Mouse (Mus musculus): ENCODE measurements around the gene Sox2. TPM values are rescaled to one million over a fixed set of nuclear protein-coding genes. Genes with fewer than 3 reads are reported as not detected.

The Sox2 gene
- total RNA-seq, 1 experiment from 2014 or later = not detected

DNA sequence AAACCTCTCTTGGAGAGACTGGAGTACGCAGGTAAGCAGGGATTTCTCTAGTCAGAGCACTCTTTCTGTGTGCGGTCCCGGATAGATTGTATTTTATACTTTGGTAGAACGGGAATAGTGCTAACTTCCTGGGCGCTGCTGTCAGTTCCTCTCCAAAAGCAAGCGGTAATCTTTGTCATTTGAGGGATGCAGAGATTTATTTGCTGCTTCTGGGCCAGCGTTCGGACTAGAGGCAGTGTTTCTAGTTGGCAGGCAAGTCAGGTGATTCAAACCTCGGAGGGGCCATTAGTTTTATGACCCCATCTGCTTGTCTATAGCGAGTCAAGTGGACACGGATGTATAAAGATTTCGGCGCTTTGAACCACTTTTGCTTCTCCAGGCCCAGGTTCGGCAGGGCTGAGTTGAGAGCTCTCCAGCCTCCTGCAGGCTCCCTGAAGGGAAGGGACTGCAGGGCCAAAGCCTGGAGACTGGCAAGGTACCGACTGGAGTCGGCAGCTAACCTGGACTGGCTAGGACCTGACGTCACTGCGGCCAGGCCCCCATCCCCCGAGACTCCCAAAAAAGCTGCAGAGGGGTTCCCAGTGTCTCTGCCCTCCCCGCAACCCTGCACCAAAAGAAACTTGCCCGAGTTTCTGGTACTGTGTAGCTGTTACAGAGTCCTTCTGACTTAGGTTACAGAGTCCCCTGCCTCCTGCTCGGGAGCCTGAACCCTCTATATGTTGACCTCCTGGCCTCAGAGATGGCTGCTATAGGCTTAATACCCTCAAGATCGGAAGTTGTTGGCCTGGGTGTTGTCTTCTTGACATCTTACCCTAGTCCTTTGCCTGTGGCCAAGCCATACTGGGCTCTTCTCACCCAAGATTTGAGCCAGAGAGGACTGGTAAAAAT is 6.9 kb downstream of the Sox2 start:
- ATAC-seq (replicated peaks; ENCODE audit: insufficient number of reproducible peaks, low FRiP score, low TSS enrichment, poor library complexity, severe bottlenecking) = no peak

DNA sequence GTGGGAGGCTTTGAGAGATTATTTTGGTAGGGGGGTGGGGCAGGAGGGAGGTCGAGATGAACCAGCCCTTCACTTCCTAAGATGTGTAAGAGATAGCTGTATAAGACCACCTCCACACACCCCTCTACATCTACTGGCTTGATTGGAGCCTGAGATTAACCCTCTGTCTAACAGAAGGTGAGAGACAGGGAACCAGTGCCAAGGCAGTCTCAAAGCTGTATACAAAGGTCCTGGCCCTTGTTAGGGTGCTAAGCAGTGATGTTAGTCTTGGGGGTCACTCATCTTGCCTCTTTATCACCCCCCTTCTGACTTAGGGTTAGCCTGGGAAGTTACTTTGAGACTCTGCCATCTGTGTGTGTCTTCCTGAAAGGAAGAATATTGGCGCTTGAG is 7.5 kb downstream of the Sox2 start:
- ATAC-seq (replicated peaks; ENCODE audit: insufficient number of reproducible peaks, low FRiP score, low TSS enrichment, poor library complexity, severe bottlenecking) = no peak

DNA sequence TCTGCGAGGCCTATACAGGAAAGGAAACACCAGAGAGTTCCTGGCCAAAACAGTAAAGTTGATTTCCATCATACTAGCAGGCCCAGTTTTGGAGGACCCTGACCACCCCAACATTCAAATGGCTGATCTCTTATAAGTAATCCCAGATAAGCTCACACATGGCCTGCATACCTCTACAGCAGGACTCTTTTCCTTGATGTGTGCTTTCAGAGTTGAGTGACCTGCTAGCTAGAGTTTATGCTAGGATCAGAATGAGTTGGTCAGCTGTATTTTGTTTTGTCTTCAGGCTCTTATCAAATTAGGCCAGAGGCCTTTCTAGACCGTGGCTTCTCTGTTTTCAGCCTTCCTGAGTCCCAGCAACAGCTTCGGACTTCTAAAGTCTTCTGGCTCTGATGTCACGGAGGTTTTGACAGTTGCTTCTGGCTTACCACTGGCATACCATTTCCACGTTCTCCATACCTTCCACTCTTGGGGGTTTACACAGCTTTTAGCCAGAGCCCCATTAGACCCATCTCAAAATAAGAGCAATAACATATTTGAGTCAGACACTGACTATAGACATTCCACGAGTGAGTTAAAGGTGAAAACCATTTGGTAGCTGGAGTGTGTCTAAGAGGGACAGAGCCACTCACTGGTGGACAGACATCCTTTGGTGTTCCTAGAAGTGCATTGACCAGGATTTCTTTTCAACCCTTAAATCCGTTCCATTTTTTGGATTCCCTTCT is 8.2 kb downstream of the Sox2 start:
- ATAC-seq (replicated peaks; ENCODE audit: insufficient number of reproducible peaks, low FRiP score, low TSS enrichment, poor library complexity, severe bottlenecking) = no peak

DNA sequence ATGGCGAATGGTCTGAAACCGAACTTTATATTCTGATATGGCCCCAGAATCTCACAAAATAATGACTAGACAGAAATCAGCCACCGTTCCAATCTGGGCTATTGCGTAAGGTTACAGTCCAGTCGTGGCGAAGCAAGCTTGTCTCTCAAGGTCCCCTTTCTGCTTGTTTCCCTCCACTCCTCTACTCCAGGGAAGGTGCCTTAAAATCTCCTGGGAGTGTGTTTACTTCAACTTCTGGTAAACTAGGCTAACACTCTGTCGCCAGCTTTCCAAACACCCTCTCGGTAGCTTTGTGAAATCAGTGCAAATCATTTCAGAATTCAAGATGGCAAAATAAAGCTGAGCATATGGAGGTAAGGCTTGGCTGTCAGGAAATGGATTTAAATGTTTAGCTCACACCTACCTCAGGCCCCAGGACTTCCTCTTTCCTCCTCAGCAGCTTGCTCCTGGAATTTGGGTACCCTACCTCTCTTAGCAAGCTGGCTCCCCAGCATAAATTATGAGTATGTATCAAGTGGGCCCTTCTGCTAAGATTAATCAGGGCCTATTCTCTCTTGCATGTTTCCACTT is 8.8 kb downstream of the Sox2 start:
- no peak for ATAC-seq (replicated peaks; ENCODE audit: insufficient number of reproducible peaks, low FRiP score, low TSS enrichment, poor library complexity, severe bottlenecking)

DNA sequence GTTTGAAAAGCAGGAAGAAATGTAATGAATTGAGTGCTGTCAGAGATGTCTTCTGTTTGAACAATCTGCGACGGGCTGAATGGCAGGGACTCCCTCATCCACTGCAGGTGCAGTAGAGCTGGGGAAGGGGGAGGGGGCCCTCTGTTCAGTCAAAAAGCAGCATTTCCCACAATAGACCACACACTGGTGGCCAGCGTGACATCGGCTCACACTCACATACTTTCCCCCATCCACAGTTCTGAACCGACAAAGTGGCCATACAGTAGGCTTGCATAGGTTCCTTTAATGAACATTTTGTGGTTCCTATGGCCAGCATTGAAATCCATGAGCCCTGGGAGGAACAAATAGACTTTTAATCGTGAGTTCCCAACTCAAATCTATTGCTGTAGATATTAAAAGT is 9.7 kb downstream of the Sox2 start:
- ATAC-seq (replicated peaks; ENCODE audit: insufficient number of reproducible peaks, low FRiP score, low TSS enrichment, poor library complexity, severe bottlenecking) = no peak

DNA sequence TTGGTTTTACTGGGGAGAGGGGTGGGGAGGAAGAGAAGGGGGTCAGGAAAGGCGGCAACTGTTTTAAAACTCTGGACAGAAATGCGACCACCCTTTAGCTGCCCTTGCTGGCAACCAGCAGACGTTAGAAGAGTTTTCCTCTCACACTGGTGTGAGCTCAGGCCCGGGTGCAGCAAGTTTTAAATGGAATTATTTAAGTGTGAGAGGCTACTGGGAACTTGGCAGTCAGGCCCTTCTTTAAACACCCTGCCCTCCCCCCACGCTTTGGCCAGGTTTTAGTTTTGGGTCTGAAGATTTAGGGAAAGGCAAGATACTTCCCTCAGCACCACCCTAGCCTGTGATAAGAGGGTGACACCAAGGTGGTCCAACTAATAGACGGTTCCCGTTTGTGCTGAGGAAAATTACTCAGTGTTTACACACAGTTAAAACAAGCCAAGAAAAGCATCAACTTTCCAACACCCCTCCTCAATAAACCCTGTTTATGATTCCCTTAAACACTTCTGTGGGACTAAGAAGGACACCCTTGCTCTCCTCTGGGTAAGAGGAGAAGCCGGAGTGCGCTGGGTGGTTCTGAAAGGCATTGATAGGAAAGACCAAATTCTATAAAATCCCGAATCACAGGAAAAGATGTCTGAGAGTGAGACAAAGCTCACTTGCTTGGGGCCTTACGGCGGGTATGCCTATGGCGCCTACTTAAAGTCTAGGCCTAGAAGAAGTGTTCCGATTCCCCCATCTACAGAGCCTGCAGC is 10.5 kb downstream of the Sox2 start:
- no peak for ATAC-seq (replicated peaks; ENCODE audit: insufficient number of reproducible peaks, low FRiP score, low TSS enrichment, poor library complexity, severe bottlenecking)

DNA sequence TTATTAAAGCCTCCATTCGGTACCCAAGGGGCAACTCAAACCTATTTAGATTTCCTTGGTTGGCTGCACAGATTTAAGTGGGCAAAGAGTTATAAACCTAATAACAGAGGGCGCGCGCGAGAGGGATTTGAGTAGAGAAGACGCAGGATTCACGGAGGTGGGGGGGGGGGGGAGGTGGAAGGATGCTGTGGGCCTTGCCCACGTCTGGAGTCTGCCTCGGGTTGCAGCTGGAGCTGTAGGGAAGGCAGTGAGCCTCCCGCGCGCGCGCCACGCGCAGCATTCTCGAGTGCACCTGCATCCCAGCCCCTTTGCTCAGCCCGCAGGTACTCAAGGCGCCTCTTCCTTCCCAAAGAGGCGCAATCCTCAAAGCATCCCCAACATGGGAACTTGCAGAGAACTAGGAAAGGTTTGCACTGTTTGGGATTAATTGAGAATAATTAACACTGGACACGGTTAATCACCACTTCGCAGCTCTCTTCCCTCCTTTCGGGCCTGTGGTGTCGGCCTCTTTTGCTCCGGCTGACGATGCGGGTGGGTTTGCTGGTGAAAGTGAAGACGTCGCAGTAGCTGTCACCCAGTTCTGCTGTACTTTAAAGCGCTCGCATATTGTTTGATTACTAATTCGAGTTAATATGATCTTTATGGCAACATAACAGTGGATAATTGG is 11.3 kb downstream of the Sox2 start:
- ATAC-seq (replicated peaks; ENCODE audit: insufficient number of reproducible peaks, low FRiP score, low TSS enrichment, poor library complexity, severe bottlenecking) = no peak

DNA sequence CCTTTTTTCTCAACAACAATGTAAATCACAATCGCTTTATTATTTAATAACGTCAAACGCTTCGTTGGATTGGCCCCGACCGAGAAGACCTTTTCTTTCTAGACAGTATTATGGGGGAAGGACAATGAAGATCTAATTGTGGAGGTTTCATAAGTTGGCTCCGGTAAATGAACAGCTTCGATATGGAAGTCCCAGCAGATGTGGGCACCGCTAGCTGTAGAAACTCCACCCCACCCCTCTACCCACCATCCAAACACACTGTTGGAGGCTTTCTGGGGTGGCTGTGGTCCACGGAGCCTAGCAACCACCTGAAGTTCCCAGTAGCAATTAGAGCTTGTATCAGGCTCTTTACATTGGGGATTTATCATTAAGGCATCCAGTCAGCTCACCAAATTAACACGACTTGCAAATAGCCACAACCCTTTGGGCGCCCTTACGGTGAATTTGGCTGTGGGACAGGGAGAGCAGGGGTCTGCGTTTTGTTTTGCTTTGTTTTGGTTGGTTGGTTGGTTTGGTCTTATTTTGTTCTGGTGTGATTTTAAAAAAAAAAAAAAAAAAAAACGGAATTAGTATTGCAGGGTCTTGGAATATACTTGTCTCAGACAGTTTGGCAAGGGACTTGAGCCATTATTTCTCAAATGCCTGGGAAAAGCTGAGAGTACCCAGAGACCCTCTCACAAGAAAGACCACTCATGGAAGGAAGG is 12.0 kb downstream of the Sox2 start:
- no peak for ATAC-seq (replicated peaks; ENCODE audit: insufficient number of reproducible peaks, low FRiP score, low TSS enrichment, poor library complexity, severe bottlenecking)

DNA sequence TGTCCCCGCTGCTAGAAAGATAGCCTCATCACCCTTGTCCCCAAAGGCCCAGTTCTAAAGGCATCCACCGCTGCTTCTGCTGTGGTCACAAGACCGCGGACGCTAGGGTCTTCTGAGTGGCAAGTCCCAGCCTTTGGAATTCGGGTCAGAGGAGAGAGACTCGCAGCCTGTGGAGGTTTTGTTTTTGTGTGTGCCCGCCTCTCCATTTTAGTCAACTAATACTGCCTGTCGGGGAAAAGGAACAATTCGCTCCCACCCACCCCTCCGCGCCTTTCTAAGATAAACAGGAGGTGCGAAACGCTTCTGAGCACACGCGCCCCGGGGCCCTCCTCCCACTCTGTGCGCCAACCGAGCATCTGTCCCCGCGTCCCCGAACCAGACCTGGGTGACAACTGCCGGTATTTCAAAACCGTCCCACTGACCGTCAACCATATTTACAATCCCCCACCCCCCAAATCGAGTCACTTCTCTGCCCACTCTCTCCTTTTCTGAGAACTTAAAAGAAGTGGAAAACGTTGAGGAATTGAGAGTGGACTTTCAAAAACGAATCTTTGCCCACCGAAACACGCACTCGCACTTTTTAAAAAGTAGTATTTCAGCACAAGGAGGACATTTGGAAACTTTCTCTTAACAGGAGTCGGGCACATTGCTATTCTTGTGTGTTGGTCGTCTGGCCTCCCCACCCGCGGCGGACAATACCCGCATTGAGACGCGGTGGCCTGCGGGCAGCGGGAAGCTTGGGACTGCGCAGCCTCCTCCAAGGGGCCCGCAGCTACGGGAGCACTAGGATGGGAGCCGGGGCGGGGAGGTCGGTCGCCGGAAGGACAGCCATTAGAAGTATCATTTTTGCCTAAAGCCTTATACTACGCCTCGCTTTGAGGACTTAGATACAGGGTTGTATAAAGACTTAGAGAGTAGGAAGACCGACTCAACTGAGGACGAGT is 12.8 kb downstream of the Sox2 start:
- no peak for ATAC-seq (replicated peaks; ENCODE audit: insufficient number of reproducible peaks, low FRiP score, low TSS enrichment, poor library complexity, severe bottlenecking)

DNA sequence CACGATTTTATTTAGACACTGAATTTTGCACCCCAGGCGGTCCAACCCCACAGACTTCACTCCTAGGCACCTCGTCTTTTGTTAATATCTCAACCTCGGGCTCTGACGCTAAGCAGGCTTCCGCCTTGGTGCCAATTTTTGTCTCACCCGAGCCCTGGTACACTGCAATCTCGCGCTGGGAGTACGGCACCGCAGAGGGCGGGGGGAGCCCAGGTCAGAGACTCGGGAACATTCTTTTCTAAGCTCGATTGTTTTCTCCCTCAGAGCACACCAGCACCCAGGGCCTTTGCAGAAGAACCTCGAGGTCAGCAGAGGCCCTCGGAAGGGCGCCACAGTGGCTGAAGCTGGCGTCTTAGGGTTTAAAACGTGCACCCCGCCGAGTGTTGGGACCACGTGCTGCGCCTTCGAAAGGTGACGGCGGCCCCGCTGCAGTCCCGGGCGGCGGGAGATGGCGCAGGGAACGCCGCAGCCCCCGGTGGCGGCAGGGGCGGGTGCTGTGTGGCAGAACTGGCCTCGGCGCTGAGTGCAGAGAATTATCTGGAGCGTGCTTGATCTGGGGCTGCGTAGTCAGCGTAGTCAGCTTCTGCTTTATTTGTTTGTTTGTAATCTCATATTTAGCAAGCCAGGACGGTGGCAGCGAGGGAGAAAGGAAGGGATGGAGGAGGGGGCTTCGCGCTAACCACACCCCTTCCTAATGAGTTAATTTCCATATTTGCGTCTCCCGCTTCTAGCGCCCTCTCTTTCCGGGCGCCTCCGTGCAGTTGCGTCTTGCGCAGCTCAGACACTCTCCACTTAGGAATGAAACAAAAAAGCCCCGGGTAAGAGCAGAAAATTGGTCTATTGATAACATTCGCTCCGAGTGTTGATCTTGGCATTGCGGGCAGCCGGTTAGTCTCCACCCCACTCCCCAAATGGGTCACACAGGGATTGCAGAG is 13.8 kb downstream of the Sox2 start:
- ATAC-seq (replicated peaks; ENCODE audit: insufficient number of reproducible peaks, low FRiP score, low TSS enrichment, poor library complexity, severe bottlenecking) = no peak

DNA sequence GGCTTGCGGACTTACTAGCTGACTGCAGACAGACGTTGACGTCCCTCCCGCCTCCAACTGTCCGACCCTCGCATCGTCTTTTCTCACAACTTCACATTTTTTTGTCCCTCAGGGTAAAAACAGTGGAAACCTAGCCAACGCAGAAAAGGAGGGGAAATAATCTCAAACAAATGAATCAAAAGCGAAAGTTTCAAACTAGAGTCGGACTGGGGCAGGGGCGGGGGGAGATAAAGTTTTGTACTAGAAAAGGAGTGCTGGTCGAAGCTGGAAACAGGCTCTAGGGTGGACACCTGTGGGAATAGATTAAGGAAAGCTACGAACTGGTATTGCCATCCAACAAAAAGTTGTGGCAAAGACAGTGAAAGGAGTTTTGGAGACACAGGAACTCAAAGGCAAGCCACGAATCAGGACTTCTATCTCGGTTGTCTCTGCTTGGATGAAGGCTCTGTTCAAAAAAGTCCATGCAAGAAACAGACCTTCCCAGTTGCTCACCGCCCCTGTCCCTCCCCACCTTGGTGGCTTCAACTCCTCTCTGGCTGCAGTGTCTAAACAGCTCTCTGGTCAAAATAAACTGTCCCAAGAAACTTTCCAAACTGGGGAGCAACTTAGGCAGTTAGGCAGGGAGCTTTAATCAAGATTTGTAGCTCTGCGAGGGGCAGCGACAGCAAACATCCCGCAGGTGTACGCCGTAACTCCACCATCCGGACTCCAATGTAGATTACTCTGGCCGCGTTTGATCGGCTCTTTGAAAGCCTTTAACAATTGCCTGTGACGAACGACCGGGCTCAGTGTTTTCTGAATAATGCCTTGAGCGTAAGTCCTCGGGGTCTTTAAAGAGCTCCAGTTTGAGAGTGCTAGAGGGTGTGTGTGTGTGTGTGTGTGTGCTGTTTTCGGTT is 14.7 kb downstream of the Sox2 start:
- ATAC-seq (replicated peaks; ENCODE audit: insufficient number of reproducible peaks, low FRiP score, low TSS enrichment, poor library complexity, severe bottlenecking) = no peak

DNA sequence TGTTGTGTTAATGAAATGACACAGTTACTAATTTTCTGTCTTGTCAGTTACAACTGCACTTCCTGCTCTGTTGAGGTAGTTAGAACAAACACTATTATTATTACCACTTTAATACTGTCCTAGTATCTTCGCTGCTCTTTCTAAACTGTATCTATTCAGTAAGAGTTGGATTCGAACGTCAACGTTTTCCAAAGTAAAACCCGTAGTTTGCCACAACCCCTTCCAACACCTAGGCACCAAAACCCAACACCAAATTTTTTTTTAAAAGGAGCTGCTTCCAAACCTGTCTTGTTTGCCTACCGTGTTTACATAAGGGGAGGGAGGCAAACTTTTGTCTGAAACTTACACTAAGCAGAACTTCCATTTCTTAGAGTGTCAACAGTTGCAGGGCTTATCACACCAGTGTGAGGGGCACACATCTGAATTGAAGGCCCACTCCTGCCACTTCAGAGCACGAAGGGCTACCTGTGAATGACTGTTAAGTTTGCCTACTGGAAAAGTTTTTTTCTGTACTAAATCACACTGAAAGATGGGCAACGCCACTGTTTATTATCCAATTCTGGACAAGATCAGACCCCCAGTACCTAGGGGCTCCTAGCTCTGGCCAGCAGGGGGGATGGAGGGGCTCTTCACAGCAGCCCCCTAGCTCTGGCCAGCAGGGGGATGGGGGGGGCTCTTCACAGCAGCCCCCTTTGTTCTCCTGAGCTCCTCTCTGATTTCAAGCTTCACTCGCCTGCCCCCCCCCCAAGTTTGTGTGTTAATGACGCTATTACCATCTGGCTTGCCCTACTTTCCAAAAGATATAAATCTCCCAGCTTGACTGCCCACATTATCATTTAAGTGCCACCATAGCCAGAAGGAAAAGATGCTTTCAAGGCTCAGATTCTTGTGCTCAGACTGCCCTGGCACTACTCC is 15.8 kb downstream of the Sox2 start:
- ATAC-seq (replicated peaks; ENCODE audit: insufficient number of reproducible peaks, low FRiP score, low TSS enrichment, poor library complexity, severe bottlenecking) = no peak

DNA sequence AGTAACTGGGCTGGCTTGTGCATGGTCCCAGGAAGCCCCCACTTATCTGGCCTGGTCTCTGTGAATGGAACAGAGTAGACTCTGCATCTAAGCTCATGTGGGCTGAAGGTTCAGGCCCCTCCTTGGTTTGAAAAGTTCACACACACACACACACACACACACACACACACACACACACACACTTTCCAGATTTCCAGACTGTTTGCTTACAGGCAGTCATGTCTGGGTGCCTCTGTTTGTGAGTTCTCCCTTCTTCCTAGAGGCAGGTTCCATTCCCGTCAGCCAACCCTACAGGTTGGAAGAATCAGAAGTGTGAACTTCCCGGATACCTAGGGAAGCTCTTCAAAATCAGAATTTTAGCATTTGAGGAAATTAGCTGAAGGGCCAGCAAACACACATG is 17.0 kb downstream of the Sox2 start:
- no peak for ATAC-seq (replicated peaks; ENCODE audit: insufficient number of reproducible peaks, low FRiP score, low TSS enrichment, poor library complexity, severe bottlenecking)
